Mouse (Mus musculus) E14TG2a.4 (cell line): ENCODE measurements around the gene Fam78a.

Experiments used
- CTCF ChIP-seq: conservative IDR thresholded peaks from 2 replicates; pipeline ENCODE4 v1.5.1; 2014; ENCODE audit warnings: low read length
- NANOG ChIP-seq: IDR thresholded peaks from 2 replicates; pipeline ENCODE4 v1.6.1; 2014; ENCODE audit warnings: borderline replicate concordance, low read length, mixed read lengths
- POU5F1 ChIP-seq: IDR thresholded peaks from 2 replicates; pipeline ENCODE4 v1.6.1; 2014; ENCODE audit warnings: low read length, borderline replicate concordance

DNA sequence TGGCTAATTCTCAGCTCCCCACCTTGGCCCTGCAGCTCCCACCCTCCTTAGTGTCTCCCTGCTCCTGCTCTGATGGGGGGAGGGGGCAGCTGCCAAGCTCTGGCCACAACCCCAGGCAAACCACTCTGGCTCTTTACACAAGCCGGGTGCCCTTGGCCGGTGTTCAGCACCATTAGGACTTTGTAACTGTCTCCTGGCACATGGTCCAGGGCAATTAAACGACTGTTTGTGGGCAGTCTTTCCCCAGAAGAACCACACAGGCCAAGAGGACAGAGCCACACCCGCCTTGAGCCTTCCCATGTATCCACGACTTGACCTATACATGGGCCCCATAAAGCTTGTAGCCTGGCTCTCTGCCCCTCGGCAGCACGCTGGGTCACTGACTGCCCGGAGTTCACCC is 10.3 kb downstream of the Fam78a start:
- TF ChIP-seq CTCF (no peak), POU5F1 (no peak), NANOG (no peak)
